Mouse (Mus musculus) intestine, embryonic 14.5 days (tissue): Measurements from ENCODE around the gene Stk25. TPM values are rescaled to one million over a fixed set of nuclear protein-coding genes. Genes with fewer than 3 reads are reported as not detected.

ENCODE experiments used
- ATAC-seq: fragments of 200-750 bp; cut with Nextera tagmentation; replicated peaks from 2 replicates; pipeline ENCODE4 v1.8.0; 2017; ENCODE audit warnings: low read depth, moderate number of reproducible peaks, moderate TSS enrichment, moderate library complexity; ENCODE audit not compliant: low FRiP score, low TSS enrichment
- DNase-seq: peaks from one replicate; pipeline ENCODE4 v3.0.0-alpha.2; 2018; ENCODE audit warnings: low spot score
- H3K27ac ChIP-seq: fragments of 300-500 bp; sonication (generic); 2 replicates; pipeline ENCODE4 v1.5.1; 2014; ENCODE audit warnings: low read depth, mild to moderate bottlenecking, control low read depth
- H3K27me3 ChIP-seq: fragments of 300-500 bp; sonication (generic); replicated peaks from 2 replicates; pipeline ENCODE4 v1.6.1; 2014; ENCODE audit warnings: low read length, control low read depth; ENCODE audit not compliant: control insufficient read depth, insufficient read depth
- H3K36me3 ChIP-seq: fragments of 300-500 bp; sonication (generic); 2 replicates; pipeline ENCODE4 v1.6.1; 2014; ENCODE audit warnings: low read length, control low read depth; ENCODE audit not compliant: control insufficient read depth, insufficient read depth
- H3K4me1 ChIP-seq: fragments of 300-500 bp; sonication (generic); replicated peaks from 2 replicates; pipeline ENCODE4 v1.6.1; 2014; ENCODE audit warnings: low read length, control low read depth, mixed read lengths; ENCODE audit not compliant: control insufficient read depth, insufficient read depth
- H3K4me2 ChIP-seq: fragments of 300-500 bp; sonication (generic); 2 replicates; pipeline ENCODE4 v1.6.1; 2014; ENCODE audit warnings: low read length
- H3K4me3 ChIP-seq: fragments of 300-500 bp; sonication (generic); 2 replicates; pipeline ENCODE4 v1.5.1; 2014; ENCODE audit warnings: low read depth, low read length, control low read depth, mixed read lengths
- H3K9ac ChIP-seq: fragments of 300-500 bp; sonication (generic); 2 replicates; pipeline ENCODE4 v1.6.1; 2014; ENCODE audit warnings: mild to moderate bottlenecking, low read length
- H3K9me3 ChIP-seq: fragments of 300-500 bp; sonication (generic); 2 replicates; pipeline ENCODE4 v1.6.1; 2016; ENCODE audit warnings: low read length, control low read depth; ENCODE audit not compliant: control insufficient read depth
- WGBS: fragments of 180-500 bp; shearing (Covaris S2); extraction: QIAGEN DNeasy Blood & Tissue Kit; methylation state at CpG from one replicate; pipeline ENCODE4 v1.1.7; 2014; 5-methylcytosine and 5-hydroxymethylcytosine counted together
- polyA plus RNA-seq: library from polyadenylated mRNA; unstranded; fragments of >200 nt; fragmentation: Nextera tagmentation; extraction: Ambion mirVana; gene quantifications from 2 replicates; pipeline ENCODE4 v1.2.1, GENCODE M21; 2014

Gene Stk25
- polyA plus RNA-seq, 1 experiment from 2014 or later, result 179 TPM

GRCm38 (mm10) chr1:93656325-93657024 is 2.0 kb downstream of the Stk25 start:
- Histone ChIP-seq H3K27ac (no peak overlapping the region), H3K9me3 (no peaks in the 10 kb centered on the region), H3K9ac (no peak overlapping the region), H3K4me2 (no peak overlapping the region), H3K4me3 (no peak overlapping the region), H3K27me3 (no peaks in the 10 kb centered on the region), H3K4me1 (no peaks in the 10 kb centered on the region), H3K36me3 (no peaks in the 10 kb centered on the region)
- 59% methylated on average over 7 of the region's 7 CpGs for WGBS
- DNase-seq (no peak), ATAC-seq (peak; percentile 54)

GRCm38 (mm10) chr1:93654798-93655197 is 3.7 kb downstream of the Stk25 start:
- no peaks in the 10 kb centered on the region for H3K36me3 ChIP-seq
- DNase-seq, result no peak
- WGBS, result 63% methylated on average over 2 of the region's 2 CpGs
- H3K9me3 ChIP-seq, result no peaks in the 10 kb centered on the region
- no peak for ATAC-seq
- H3K4me3 ChIP-seq, result no peak overlapping the region
- H3K27me3 ChIP-seq, result no peaks in the 10 kb centered on the region
- H3K4me2 ChIP-seq, result no peak overlapping the region
- no peaks in the 10 kb centered on the region for H3K4me1 ChIP-seq
- no peak overlapping the region for H3K27ac ChIP-seq
- no peak overlapping the region for H3K9ac ChIP-seq

- Histone ChIP-seq H3K4me1 (no peaks in the 10 kb centered on the region), H3K9me3 (no peaks in the 10 kb centered on the region), H3K27me3 (no peaks in the 10 kb centered on the region), H3K36me3 (no peaks in the 10 kb centered on the region), H3K4me2 (no peak overlapping the region), H3K9ac (no peak overlapping the region), H3K27ac (no peak overlapping the region), H3K4me3 (no peak overlapping the region)
- DNase-seq (no peak), ATAC-seq (no peak)
- whole genome bisulfite sequencing, result 53% methylated on average over 2 of the region's 2 CpGs
Measured at GRCm38 (mm10) chr1:93654275-93654674, 4.2 kb downstream of the Stk25 start.

GRCm38 (mm10) chr1:93649604-93650172 is 8.8 kb downstream of the Stk25 start:
- Histone ChIP-seq H3K27ac (no peak overlapping the region), H3K36me3 (no peaks in the 10 kb centered on the region), H3K9ac (no peak overlapping the region), H3K4me3 (no peak overlapping the region), H3K4me1 (no peaks in the 10 kb centered on the region), H3K4me2 (no peak overlapping the region), H3K27me3 (no peaks in the 10 kb centered on the region), H3K9me3 (no peaks in the 10 kb centered on the region)
- WGBS, result 70% methylated on average over 5 of the region's 5 CpGs
- ATAC-seq, result no peak
- no peak for DNase-seq

- Histone ChIP-seq H3K36me3 (no peaks in the 10 kb centered on the region), H3K4me2 (no peak overlapping the region), H3K27me3 (no peaks in the 10 kb centered on the region), H3K27ac (no peak overlapping the region), H3K9ac (no peak overlapping the region), H3K9me3 (no peaks in the 10 kb centered on the region), H3K4me3 (no peak overlapping the region), H3K4me1 (no peaks in the 10 kb centered on the region)
- ATAC-seq, result no peak
- WGBS, result 93% methylated on average over 2 of the region's 2 CpGs
- no peak for DNase-seq
Measured at GRCm38 (mm10) chr1:93642692-93643091, 15.8 kb downstream of the Stk25 start.

GRCm38 (mm10) chr1:93641978-93642377 is 16.5 kb downstream of the Stk25 start:
- Histone ChIP-seq H3K27me3 (no peaks in the 10 kb centered on the region), H3K4me1 (no peaks in the 10 kb centered on the region), H3K9ac (no peak overlapping the region), H3K4me2 (no peak overlapping the region), H3K9me3 (no peaks in the 10 kb centered on the region), H3K4me3 (no peak overlapping the region), H3K36me3 (no peaks in the 10 kb centered on the region), H3K27ac (no peak overlapping the region)
- 87% methylated on average over 2 of the region's 2 CpGs for WGBS
- no peak for ATAC-seq
- DNase-seq, result no peak

GRCm38 (mm10) chr1:93636211-93636897 is 22.1 kb downstream of the Stk25 start:
- DNase-seq (no peak), ATAC-seq (peak; percentile 42)
- 33% methylated on average over 7 of the region's 7 CpGs for WGBS
- peak overlapping the region; percentile 54 for H3K9ac ChIP-seq
- peaks cover 6% of the 10 kb centered on the region; the same call in 1 of the 2 replicates for H3K36me3 ChIP-seq
- H3K4me2 ChIP-seq, result peak overlapping the region; percentile 90
- no peaks in the 10 kb centered on the region for H3K9me3 ChIP-seq
- H3K4me3 ChIP-seq, result peak overlapping the region; percentile 91
- peaks cover 9% of the 10 kb centered on the region; the same call in 1 of the 2 replicates for H3K4me1 ChIP-seq
- peak overlapping the region; percentile 71 for H3K27ac ChIP-seq
- H3K27me3 ChIP-seq, result no peaks in the 10 kb centered on the region

GRCm38 (mm10) chr1:93635580-93636192 is 22.8 kb downstream of the Stk25 start:
- peak overlapping the region; percentile 91 for H3K4me3 ChIP-seq
- ATAC-seq (peak; percentile 98), DNase-seq (peak; percentile 97)
- H3K27me3 ChIP-seq, result no peaks in the 10 kb centered on the region
- H3K4me2 ChIP-seq, result peak overlapping the region; percentile 90
- peaks cover 8% of the 10 kb centered on the region; the same call in 1 of the 2 replicates for H3K36me3 ChIP-seq
- no peaks in the 10 kb centered on the region for H3K9me3 ChIP-seq
- peak overlapping the region; percentile 83 for H3K27ac ChIP-seq
- WGBS, result 1% methylated on average over 44 of the region's 44 CpGs
- H3K9ac ChIP-seq, result peak overlapping the region; percentile 91
- H3K4me1 ChIP-seq, result peaks cover 9% of the 10 kb centered on the region; the same call in 1 of the 2 replicates
